Mouse (Mus musculus): ENCODE data around the gene Klf7. TPM values are rescaled to one million over a fixed set of nuclear protein-coding genes. Genes with fewer than 3 reads are reported as not detected.

Gene Klf7
- 117 and 118 TPM in 2 replicates for polyA plus RNA-seq (2015; fragmentation: Nextera tagmentation; extraction: Ambion mirVana)

DNA sequence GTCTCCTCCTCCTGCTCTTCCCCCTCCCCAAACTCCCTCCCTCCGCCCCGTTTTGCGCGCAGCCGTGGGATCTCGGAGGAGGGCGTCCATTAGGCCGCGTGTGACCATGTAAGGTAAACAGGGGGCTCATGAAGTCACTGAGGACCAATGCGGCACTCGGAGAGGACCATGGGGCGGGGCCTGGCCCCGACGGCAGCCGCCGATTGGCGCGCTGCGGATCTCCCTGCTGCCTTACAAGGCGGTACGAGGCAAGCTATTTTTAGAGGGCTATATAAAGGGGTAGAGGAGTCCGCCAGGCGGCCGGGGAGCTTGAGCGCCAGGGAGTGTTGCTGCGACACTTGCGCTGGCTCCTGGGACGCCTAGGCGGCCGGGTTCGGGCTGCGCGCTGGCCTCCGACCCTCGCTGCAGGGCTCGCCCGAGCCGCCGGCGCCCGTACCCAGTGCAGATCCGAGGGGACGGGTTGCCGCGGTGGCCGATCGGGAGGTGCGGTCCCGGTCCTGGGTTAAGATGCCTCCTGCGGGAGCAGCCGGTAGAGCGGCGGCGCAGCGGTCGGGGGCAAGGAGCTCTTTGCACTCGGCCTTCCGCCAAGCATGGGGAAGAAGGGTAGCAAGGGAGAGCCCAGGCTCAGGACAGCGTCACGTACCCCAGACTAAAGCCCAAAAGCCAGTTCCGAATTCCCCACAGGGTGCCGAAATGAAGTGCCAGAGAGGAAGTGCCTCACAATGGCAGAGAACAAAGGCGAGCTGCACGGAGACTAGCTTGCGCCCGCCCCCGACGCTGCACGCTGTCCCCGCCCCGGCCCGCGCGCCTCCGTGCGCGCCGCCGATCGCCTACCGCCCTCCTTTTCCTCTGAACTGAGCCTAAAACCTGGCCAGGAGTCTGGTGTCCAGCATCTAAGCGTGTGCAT lies at the start of gene Klf7:
Gene Klf7, minus strand, starts transcription at position 724 of the 907 bp plus-strand sequence.
- Histone ChIP-seq H3K4me1 (peaks cover 30% of the 10 kb centered on the region), H3K9ac (peak within 1 kb of the TSS; percentile 100), H3K27ac (peak within 1 kb of the TSS; percentile 100), H3K4me2 (peak within 1 kb of the TSS; percentile 76), H3K4me3 (peak within 1 kb of the TSS; percentile 86), H3K36me3 (replicated peaks) (no peaks in the 10 kb centered on the region), H3K27me3 (replicated peaks) (no peaks in the 10 kb centered on the region), H3K9me3 (no peaks in the 10 kb centered on the region)
- ATAC-seq (replicated peaks): peak; percentile 98
- WGBS: under 1% methylated on average over 82 of the region's 82 CpGs

DNA sequence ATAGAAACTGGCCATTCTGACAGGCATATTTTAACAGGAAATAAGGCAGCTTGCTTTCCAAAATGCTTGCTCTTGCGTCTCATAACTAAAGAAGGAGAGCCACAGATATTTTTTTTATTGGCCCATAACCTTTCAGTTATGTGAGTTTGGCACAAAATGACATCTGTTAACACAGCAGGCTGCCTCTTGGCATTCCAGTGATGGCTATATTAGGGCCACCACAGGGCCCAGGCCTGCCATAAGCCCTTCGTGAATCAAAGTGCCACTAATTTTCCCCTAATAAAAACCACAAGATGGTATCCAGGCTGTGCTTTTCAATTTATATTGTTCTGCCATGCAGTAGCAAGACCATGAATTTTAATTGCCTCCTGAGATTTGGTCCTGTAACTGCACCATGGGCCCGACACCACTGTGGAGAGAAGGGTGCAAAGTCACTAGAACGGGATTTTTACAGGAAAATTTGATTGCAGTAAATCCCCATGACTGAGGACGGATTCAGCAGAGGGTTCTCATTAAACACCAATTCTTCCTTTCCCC lies 42.5 kb upstream of the Klf7 start:
- Histone ChIP-seq H3K36me3 (replicated peaks) (no peaks in the 10 kb centered on the region), H3K4me1 (no peaks in the 10 kb centered on the region), H3K27me3 (replicated peaks) (no peaks in the 10 kb centered on the region), H3K4me3 (no peak overlapping the region), H3K27ac (no peak overlapping the region), H3K9ac (no peak overlapping the region), H3K9me3 (no peaks in the 10 kb centered on the region), H3K4me2 (no peak overlapping the region)
- ATAC-seq (replicated peaks): no peak
- 55% methylated on average over 5 of the region's 5 CpGs for WGBS

DNA sequence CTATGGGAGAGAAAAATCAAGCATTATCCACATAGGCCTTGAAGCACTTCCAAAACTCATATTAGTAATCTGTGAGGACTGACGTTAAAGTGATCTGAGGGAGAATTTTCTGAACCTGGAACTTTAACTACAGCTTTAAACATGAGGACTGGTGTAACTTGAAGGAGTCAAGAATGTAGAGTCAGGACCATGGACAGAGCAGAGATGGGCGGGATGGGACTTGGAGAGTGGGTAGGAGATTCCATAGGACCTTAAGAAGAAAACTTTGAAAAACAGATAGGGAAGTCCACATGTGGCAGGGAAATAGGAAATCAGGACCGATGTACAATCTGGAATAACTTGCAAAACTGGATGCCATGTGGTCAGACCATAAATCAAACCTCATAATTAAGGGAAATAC lies 36.7 kb upstream of the Klf7 start:
- H3K4me3 ChIP-seq: no peak overlapping the region
- ATAC-seq (replicated peaks): no peak
- H3K36me3 ChIP-seq (replicated peaks): no peaks in the 10 kb centered on the region
- H3K4me2 ChIP-seq: no peak overlapping the region
- 62% methylated on average over 3 of the region's 3 CpGs for WGBS
- no peak overlapping the region for H3K27ac ChIP-seq
- H3K9me3 ChIP-seq: no peaks in the 10 kb centered on the region
- no peaks in the 10 kb centered on the region for H3K4me1 ChIP-seq
- no peaks in the 10 kb centered on the region for H3K27me3 ChIP-seq (replicated peaks)
- H3K9ac ChIP-seq: no peak overlapping the region

DNA sequence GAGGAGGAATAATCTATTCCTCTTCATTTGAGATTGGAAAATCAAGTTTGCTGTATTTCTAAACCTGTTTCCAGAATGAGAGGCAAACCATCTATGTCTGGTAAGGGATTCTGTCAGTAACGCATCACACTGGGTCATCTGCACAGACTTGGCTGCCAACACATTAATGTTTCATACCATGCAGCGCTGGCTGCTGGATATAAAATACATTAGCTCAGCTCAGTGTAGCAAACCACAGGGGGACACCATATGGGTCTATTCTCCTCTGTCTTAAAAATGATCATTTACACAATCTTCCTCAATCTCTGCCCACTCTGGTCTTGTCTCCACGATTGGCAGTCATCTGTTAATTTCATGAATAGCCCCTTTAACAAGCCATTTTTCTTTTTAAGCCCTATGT lies 27.1 kb upstream of the Klf7 start:
- no peaks in the 10 kb centered on the region for H3K36me3 ChIP-seq (replicated peaks)
- no peaks in the 10 kb centered on the region for H3K9me3 ChIP-seq
- H3K4me2 ChIP-seq: no peak overlapping the region
- no peak overlapping the region for H3K9ac ChIP-seq
- no peaks in the 10 kb centered on the region for H3K27me3 ChIP-seq (replicated peaks)
- 0 out of 2 replicates have a peak, but pooled peaks have one; percentile 39 for ATAC-seq (replicated peaks)
- H3K4me3 ChIP-seq: no peak overlapping the region
- H3K4me1 ChIP-seq: no peaks in the 10 kb centered on the region
- 67% methylated on average over 3 of the region's 3 CpGs for WGBS
- no peak overlapping the region for H3K27ac ChIP-seq

GRCm38 (mm10) chr1:64142691-64143445 lies 20.8 kb upstream of the Klf7 start:
- no peaks in the 10 kb centered on the region for H3K36me3 ChIP-seq (replicated peaks)
- H3K4me1 ChIP-seq: no peaks in the 10 kb centered on the region
- no peak overlapping the region for H3K9ac ChIP-seq
- no peak for ATAC-seq (replicated peaks)
- H3K27ac ChIP-seq: no peak overlapping the region
- H3K4me2 ChIP-seq: no peak overlapping the region
- WGBS: 55% methylated on average over 6 of the region's 6 CpGs
- no peak overlapping the region for H3K4me3 ChIP-seq
- no peaks in the 10 kb centered on the region for H3K9me3 ChIP-seq
- H3K27me3 ChIP-seq (replicated peaks): no peaks in the 10 kb centered on the region

GRCm38 (mm10) chr1:64134439-64134838 lies 12.4 kb upstream of the Klf7 start:
- Histone ChIP-seq H3K4me3 (no peak overlapping the region), H3K9ac (no peak overlapping the region), H3K27me3 (replicated peaks) (no peaks in the 10 kb centered on the region), H3K9me3 (no peaks in the 10 kb centered on the region), H3K27ac (no peak overlapping the region), H3K36me3 (replicated peaks) (no peaks in the 10 kb centered on the region), H3K4me2 (no peak overlapping the region), H3K4me1 (no peaks in the 10 kb centered on the region)
- ATAC-seq (replicated peaks): no peak
- 75% methylated on average over 1 of the region's 1 CpGs for WGBS

- Histone ChIP-seq H3K4me2 (no peak overlapping the region), H3K27ac (no peak overlapping the region), H3K4me3 (no peak overlapping the region), H3K4me1 (peaks cover 9% of the 10 kb centered on the region), H3K27me3 (replicated peaks) (no peaks in the 10 kb centered on the region), H3K9me3 (no peaks in the 10 kb centered on the region), H3K9ac (no peak overlapping the region), H3K36me3 (replicated peaks) (no peaks in the 10 kb centered on the region)
- 95% methylated on average over 2 of the region's 2 CpGs for WGBS
- no peak for ATAC-seq (replicated peaks)
These were observed 4.7 kb upstream of the Klf7 start for GRCm38 (mm10) chr1:64126822-64127221.

DNA sequence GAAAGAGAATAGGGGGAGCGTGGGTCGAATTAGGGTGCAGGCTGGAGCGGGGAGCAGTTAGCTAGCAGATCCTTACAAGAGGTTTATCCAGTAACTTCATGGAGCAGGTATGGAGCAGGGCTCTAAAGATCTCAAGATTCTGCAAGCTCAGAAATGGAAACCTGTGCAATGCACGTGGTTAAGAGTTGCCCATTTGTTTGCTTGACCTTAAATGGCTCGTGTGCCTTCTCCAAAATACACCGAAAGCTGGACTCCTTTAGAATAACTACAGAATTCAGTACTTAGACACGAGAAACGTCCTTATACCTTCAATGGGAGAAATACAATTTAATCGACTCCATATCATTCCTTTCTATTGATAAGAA lies 366 bp upstream of the Klf7 start:
- H3K4me1 ChIP-seq: peaks cover 24% of the 10 kb centered on the region
- ATAC-seq (replicated peaks): no peak
- peak overlapping the region; percentile 76 for H3K4me2 ChIP-seq
- peak overlapping the region; percentile 86 for H3K4me3 ChIP-seq
- peak overlapping the region; percentile 100 for H3K27ac ChIP-seq
- H3K9ac ChIP-seq: peak overlapping the region; percentile 100
- H3K36me3 ChIP-seq (replicated peaks): no peaks in the 10 kb centered on the region
- H3K9me3 ChIP-seq: no peaks in the 10 kb centered on the region
- no peaks in the 10 kb centered on the region for H3K27me3 ChIP-seq (replicated peaks)
- 17% methylated on average over 9 of the region's 9 CpGs for WGBS

DNA sequence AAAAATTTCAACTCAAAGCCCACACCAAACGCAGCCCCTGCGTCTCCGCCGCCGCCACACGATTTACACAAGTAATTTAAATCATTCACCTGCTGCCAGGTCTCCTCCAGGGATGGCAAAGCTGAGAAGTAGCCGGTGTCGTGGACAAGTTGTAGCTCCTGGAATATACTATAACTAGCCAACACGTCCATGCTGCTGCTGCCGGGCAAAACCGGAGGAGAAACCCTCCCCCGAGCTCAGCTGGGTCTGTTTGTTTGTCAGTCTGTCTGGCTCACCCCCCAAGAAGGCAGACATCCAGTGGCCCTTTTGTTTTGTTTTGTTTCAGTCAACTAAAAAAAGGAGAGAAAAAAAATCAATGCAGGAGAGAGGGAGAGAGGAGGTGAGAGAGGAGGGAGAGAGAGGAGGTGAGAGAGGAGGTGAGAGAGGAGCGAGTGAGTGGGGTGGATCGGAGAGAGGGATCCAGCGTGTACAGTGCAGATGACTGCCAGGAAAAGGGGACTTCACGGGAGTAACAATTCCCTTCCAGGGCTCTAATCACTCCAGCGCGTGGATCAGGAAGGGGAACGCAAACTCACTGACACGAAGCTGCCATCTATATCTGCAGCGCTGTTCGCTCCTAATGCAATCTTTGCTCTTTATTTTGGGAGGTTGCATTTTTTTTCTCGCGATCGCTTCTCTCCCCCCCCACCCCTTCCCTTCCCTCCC lies 1.1 kb downstream of the Klf7 start:
- no peaks in the 10 kb centered on the region for H3K36me3 ChIP-seq (replicated peaks)
- ATAC-seq (replicated peaks): peak; percentile 72
- under 1% methylated on average over 25 of the region's 25 CpGs for WGBS
- H3K27ac ChIP-seq: peak overlapping the region; percentile 100
- peaks cover 38% of the 10 kb centered on the region for H3K4me1 ChIP-seq
- peak overlapping the region; percentile 86 for H3K4me3 ChIP-seq
- H3K4me2 ChIP-seq: peak overlapping the region; percentile 76
- H3K9ac ChIP-seq: peak overlapping the region; percentile 100
- no peaks in the 10 kb centered on the region for H3K9me3 ChIP-seq
- H3K27me3 ChIP-seq (replicated peaks): no peaks in the 10 kb centered on the region

DNA sequence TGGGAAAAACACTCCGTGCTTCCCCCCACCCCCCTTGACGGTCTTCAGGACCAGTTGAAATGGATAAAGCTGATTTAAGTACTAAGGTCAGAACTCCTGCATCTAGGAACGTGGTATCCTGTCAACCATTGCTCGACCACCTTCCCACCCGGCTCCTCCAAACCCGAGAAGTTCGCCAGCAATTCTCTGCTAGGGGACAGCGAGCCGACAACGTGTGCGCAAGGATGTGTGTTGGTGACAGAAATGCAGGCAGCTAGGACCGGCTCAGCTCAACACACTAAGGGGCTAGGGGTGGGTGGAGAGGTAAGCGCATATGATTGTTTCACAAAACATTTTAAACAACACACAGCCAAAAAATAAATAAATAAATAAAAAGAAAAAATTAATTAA lies 1.7 kb downstream of the Klf7 start:
- no peaks in the 10 kb centered on the region for H3K36me3 ChIP-seq (replicated peaks)
- under 1% methylated on average over 13 of the region's 13 CpGs for WGBS
- ATAC-seq (replicated peaks): no peak
- H3K4me3 ChIP-seq: peak overlapping the region; percentile 86
- no peaks in the 10 kb centered on the region for H3K27me3 ChIP-seq (replicated peaks)
- H3K9me3 ChIP-seq: no peaks in the 10 kb centered on the region
- peaks cover 44% of the 10 kb centered on the region for H3K4me1 ChIP-seq
- peak overlapping the region; percentile 100 for H3K27ac ChIP-seq
- H3K4me2 ChIP-seq: peak overlapping the region; percentile 76
- H3K9ac ChIP-seq: peak overlapping the region; percentile 100

- 3% methylated on average over 8 of the region's 8 CpGs for WGBS
- H3K9ac ChIP-seq: peak overlapping the region; percentile 100
- no peaks in the 10 kb centered on the region for H3K9me3 ChIP-seq
- H3K4me3 ChIP-seq: peak overlapping the region; percentile 86
- no peak for ATAC-seq (replicated peaks)
- peak overlapping the region; percentile 100 for H3K27ac ChIP-seq
- H3K4me2 ChIP-seq: peak overlapping the region; percentile 76
- H3K27me3 ChIP-seq (replicated peaks): no peaks in the 10 kb centered on the region
- H3K36me3 ChIP-seq (replicated peaks): no peaks in the 10 kb centered on the region
- peaks cover 49% of the 10 kb centered on the region for H3K4me1 ChIP-seq
These were observed 2.2 kb downstream of the Klf7 start for GRCm38 (mm10) chr1:64119851-64120250.

- WGBS: 4% methylated on average over 7 of the region's 7 CpGs
- no peaks in the 10 kb centered on the region for H3K9me3 ChIP-seq
- H3K27me3 ChIP-seq (replicated peaks): no peaks in the 10 kb centered on the region
- peak overlapping the region; percentile 76 for H3K4me2 ChIP-seq
- ATAC-seq (replicated peaks): no peak
- peaks cover 53% of the 10 kb centered on the region for H3K4me1 ChIP-seq
- peak overlapping the region; percentile 86 for H3K4me3 ChIP-seq
- no peaks in the 10 kb centered on the region for H3K36me3 ChIP-seq (replicated peaks)
- peak overlapping the region; percentile 100 for H3K27ac ChIP-seq
- peak overlapping the region; percentile 100 for H3K9ac ChIP-seq
These were observed 2.7 kb downstream of the Klf7 start for GRCm38 (mm10) chr1:64119358-64119794.

Data from midbrain, embryonic 15.5 days (tissue).